Mouse (Mus musculus) lung, postnatal 0 days (tissue): ENCODE data around the gene Drap1. TPM values are rescaled to one million over a fixed set of nuclear protein-coding genes. Genes with fewer than 3 reads are reported as not detected.
A peak's percentile ranks its signal among the peaks of the same experiment; 100 is the strongest.

Experiments
- ATAC-seq: fragments of 200-750 bp; cut with Nextera tagmentation; 2 replicates; pipeline ENCODE4 v1.8.0; 2017; ENCODE audit warnings: moderate library complexity
- DNase-seq: peaks from one replicate; pipeline ENCODE4 v3.0.0-alpha.2; 2016; ENCODE audit warnings: low spot score
- H3K27ac ChIP-seq: fragments of 300-500 bp; sonication (generic); 2 replicates; pipeline ENCODE4 v1.5.1; 2014; ENCODE audit warnings: antibody characterized with exemption, mild to moderate bottlenecking, low read length, mixed read lengths
- H3K27me3 ChIP-seq: fragments of 300-500 bp; sonication (generic); replicated peaks from 2 replicates; pipeline ENCODE4 v1.6.1; 2014; ENCODE audit warnings: low read length, mixed read lengths; ENCODE audit not compliant: insufficient read depth
- H3K36me3 ChIP-seq: fragments of 300-500 bp; sonication (generic); 2 replicates; pipeline ENCODE4 v1.6.1; 2014; ENCODE audit warnings: low read length, mixed read lengths; ENCODE audit not compliant: insufficient read depth
- H3K4me1 ChIP-seq: fragments of 300-500 bp; sonication (generic); 2 replicates; pipeline ENCODE4 v1.6.1; 2014; ENCODE audit warnings: antibody characterized with exemption, low read depth, low read length, mixed read lengths; ENCODE audit not compliant: insufficient read depth
- H3K4me2 ChIP-seq: fragments of 300-500 bp; sonication (generic); replicated peaks from 2 replicates; pipeline ENCODE4 v1.6.1; 2014; ENCODE audit warnings: low read depth, mild to moderate bottlenecking, low read length, moderate library complexity, mixed read lengths
- H3K4me3 ChIP-seq: fragments of 300-500 bp; sonication (generic); 2 replicates; pipeline ENCODE4 v1.5.1; 2014; ENCODE audit warnings: low read depth, low read length
- H3K9ac ChIP-seq: fragments of 300-500 bp; sonication (generic); replicated peaks from 2 replicates; pipeline ENCODE4 v1.6.1; 2014; ENCODE audit warnings: low read depth, mild to moderate bottlenecking
- H3K9me3 ChIP-seq: fragments of 300-500 bp; sonication (generic); 2 replicates; pipeline ENCODE4 v1.6.1; 2016; ENCODE audit warnings: low read length, mixed read lengths
- CTCF ChIP-seq: IDR thresholded peaks from 2 replicates; pipeline ENCODE4 v1.5.1; 2016; ENCODE audit warnings: antibody characterized with exemption, mild to moderate bottlenecking
- EP300 ChIP-seq: IDR thresholded peaks from 2 replicates; pipeline ENCODE4 v1.6.1; 2016; ENCODE audit warnings: antibody characterized with exemption, mild to moderate bottlenecking, control low read depth
- WGBS: fragments of 180-500 bp; shearing (Covaris S2); extraction: QIAGEN DNeasy Blood & Tissue Kit; methylation state at CpG from one replicate; pipeline ENCODE4 v1.1.7; 2014; 5-methylcytosine and 5-hydroxymethylcytosine counted together
- polyA plus RNA-seq: library from polyadenylated mRNA; unstranded; fragments of >200 nt; fragmentation: Nextera tagmentation; extraction: Ambion mirVana; gene quantifications from 2 replicates; pipeline ENCODE4 v1.2.1, GENCODE M21; 2015

The Drap1 gene
- polyA plus RNA-seq, 1 experiment from 2014 or later: 379 TPM

GRCm38 (mm10) chr19:5455037-5455436, 30.3 kb upstream of the Drap1 start:
- no peaks in the 10 kb centered on the region for H3K36me3 ChIP-seq
- no peak for ATAC-seq
- peak overlapping the region; percentile 98 for H3K4me2 ChIP-seq
- peaks cover 12% of the 10 kb centered on the region for H3K4me1 ChIP-seq
- TF ChIP-seq EP300 (no peak), CTCF (no peak)
- H3K27me3 ChIP-seq: no peaks in the 10 kb centered on the region
- no peaks in the 10 kb centered on the region for H3K9me3 ChIP-seq
- no peak overlapping the region for H3K27ac ChIP-seq
- WGBS: 52% methylated on average over 12 of the region's 12 CpGs
- H3K4me3 ChIP-seq: peak overlapping the region; percentile 79
- 0 out of 2 replicates have a peak overlapping the region, but pooled peaks have one; percentile 3 for H3K9ac ChIP-seq
- DNase-seq: no peak

GRCm38 (mm10) chr19:5451766-5452165, 27.0 kb upstream of the Drap1 start:
- Histone ChIP-seq H3K27ac (no peak overlapping the region), H3K9ac (no peak overlapping the region), H3K4me1 (peaks cover 17% of the 10 kb centered on the region), H3K27me3 (peaks cover 10% of the 10 kb centered on the region), H3K4me3 (no peak overlapping the region), H3K36me3 (no peaks in the 10 kb centered on the region), H3K4me2 (no peak overlapping the region), H3K9me3 (no peaks in the 10 kb centered on the region)
- DNase-seq: no peak
- no peak for ATAC-seq
- WGBS: 70% methylated on average over 6 of the region's 6 CpGs
- TF ChIP-seq EP300 (no peak), CTCF (no peak)

GRCm38 (mm10) chr19:5449673-5450072, 24.9 kb upstream of the Drap1 start:
- no peak for ATAC-seq
- TF ChIP-seq EP300 (no peak), CTCF (no peak)
- peaks cover 10% of the 10 kb centered on the region for H3K27me3 ChIP-seq
- 82% methylated on average over 3 of the region's 3 CpGs for WGBS
- H3K27ac ChIP-seq: no peak overlapping the region
- H3K36me3 ChIP-seq: no peaks in the 10 kb centered on the region
- H3K4me3 ChIP-seq: no peak overlapping the region
- H3K4me2 ChIP-seq: no peak overlapping the region
- H3K9me3 ChIP-seq: no peaks in the 10 kb centered on the region
- H3K4me1 ChIP-seq: peaks cover 7% of the 10 kb centered on the region; the same call in 1 of the 2 replicates
- DNase-seq: no peak
- H3K9ac ChIP-seq: no peak overlapping the region

GRCm38 (mm10) chr19:5448354-5449150, 23.8 kb upstream of the Drap1 start:
- Histone ChIP-seq H3K9ac (no peak overlapping the region), H3K4me1 (peaks cover 7% of the 10 kb centered on the region; the same call in 1 of the 2 replicates), H3K9me3 (no peaks in the 10 kb centered on the region), H3K36me3 (no peaks in the 10 kb centered on the region), H3K27me3 (peaks cover 10% of the 10 kb centered on the region), H3K27ac (no peak overlapping the region), H3K4me2 (peak overlapping the region; percentile 85), H3K4me3 (peak overlapping the region; percentile 44)
- peak; percentile 37 for ATAC-seq
- 4% methylated on average over 33 of the region's 36 CpGs for WGBS
- TF ChIP-seq CTCF (no peak), EP300 (no peak)
- peak; percentile 44 for DNase-seq

GRCm38 (mm10) chr19:5447515-5448353, 23.0 kb upstream of the Drap1 start, which contains the start of gene Fosl1:
TSS of gene Fosl1 (plus strand) at chr19:5447547.
- Histone ChIP-seq H3K9ac (no peak within 1 kb of the TSS), H3K9me3 (no peaks in the 10 kb centered on the region), H3K36me3 (no peaks in the 10 kb centered on the region), H3K4me1 (peaks cover 7% of the 10 kb centered on the region; the same call in 1 of the 2 replicates), H3K27ac (no peak within 1 kb of the TSS), H3K27me3 (peaks cover 10% of the 10 kb centered on the region), H3K4me2 (peak within 1 kb of the TSS; percentile 85), H3K4me3 (peak within 1 kb of the TSS; percentile 44)
- no peak for TF ChIP-seq CTCF
- TF ChIP-seq EP300: no peak
- ATAC-seq: peak; percentile 75
- under 1% methylated on average over 64 of the region's 70 CpGs for WGBS
- DNase-seq: peak; percentile 81

- no peak for ATAC-seq
- no peaks in the 10 kb centered on the region for H3K9me3 ChIP-seq
- H3K4me2 ChIP-seq: no peak overlapping the region
- H3K36me3 ChIP-seq: no peaks in the 10 kb centered on the region
- no peak overlapping the region for H3K27ac ChIP-seq
- TF ChIP-seq EP300: no peak
- no peak overlapping the region for H3K9ac ChIP-seq
- WGBS: 90% methylated on average over 5 of the region's 5 CpGs
- no peak overlapping the region for H3K4me3 ChIP-seq
- DNase-seq: no peak
- peaks cover 10% of the 10 kb centered on the region for H3K27me3 ChIP-seq
- peaks cover 7% of the 10 kb centered on the region; the same call in 1 of the 2 replicates for H3K4me1 ChIP-seq
Measured at GRCm38 (mm10) chr19:5445747-5446146, 21.0 kb upstream of the Drap1 start.
